8 mouse cellular contexts compared by ENCODE assay signal in genomic region chr5:113992339-113992831, GRCm38 (mm10). TPM values are rescaled to one million over a fixed set of nuclear protein-coding genes. Genes with fewer than 3 reads are reported as not detected.
DNase-seq lines count a peak whose midpoint lies in the region; ATAC-seq lines count a peak whose summit lies in the region.

No protein-coding gene starts in this region.

- 41% methylated on average over 12 of the region's 12 CpGs for WGBS in hindbrain, embryonic 14.5 days
- WGBS in liver, embryonic 16.5 days (ENCODE audit: insufficient replicate concordance): 3% methylated on average over 12 of the region's 12 CpGs
- 34% methylated on average over 12 of the region's 12 CpGs for WGBS in neural tube, embryonic 12.5 days

- H3K36me3 ChIP-seq in erythroblast, embryonic 14.5 days (ENCODE audit: control insufficient read depth): peaks cover 32% of the 10 kb centered on the region
- H3K36me3 ChIP-seq in hindbrain, embryonic 14.5 days (replicated peaks; ENCODE audit: control insufficient read depth, insufficient read depth): peaks cover 12% of the 10 kb centered on the region
- H3K36me3 ChIP-seq in liver, embryonic 16.5 days (ENCODE audit: control insufficient read depth, insufficient read depth): no peaks in the 10 kb centered on the region
- peaks cover 8% of the 10 kb centered on the region; the same call in 1 of the 2 replicates for H3K36me3 ChIP-seq in neural tube, embryonic 12.5 days

- peak overlapping the region; percentile 82 for H3K4me3 ChIP-seq in erythroblast, embryonic 14.5 days (replicated peaks)
- peak overlapping the region; percentile 80 for H3K4me3 ChIP-seq in hindbrain, embryonic 14.5 days (replicated peaks; ENCODE audit: low read length)
- H3K4me3 ChIP-seq in liver, embryonic 16.5 days (ENCODE audit: low read depth, low read length): peak overlapping the region; percentile 80
- H3K4me3 ChIP-seq in neural tube, embryonic 12.5 days: peak overlapping the region; percentile 74

- peak overlapping the region; percentile 96 for H3K27ac ChIP-seq in hindbrain, embryonic 14.5 days
- peak overlapping the region; percentile 82 for H3K27ac ChIP-seq in liver, embryonic 16.5 days (ENCODE audit: low read length)
- peak overlapping the region; percentile 82 for H3K27ac ChIP-seq in neural tube, embryonic 12.5 days

- no peaks in the 10 kb centered on the region for H3K9me3 ChIP-seq in erythroblast, embryonic 14.5 days (ENCODE audit: control insufficient read depth, low read length)
- no peaks in the 10 kb centered on the region for H3K9me3 ChIP-seq in hindbrain, embryonic 14.5 days (ENCODE audit: control insufficient read depth, low read length)
- no peaks in the 10 kb centered on the region for H3K9me3 ChIP-seq in liver, embryonic 16.5 days (replicated peaks; ENCODE audit: control insufficient read depth, low read length)
- H3K9me3 ChIP-seq in neural tube, embryonic 12.5 days: no peaks in the 10 kb centered on the region

- H3K9ac ChIP-seq in hindbrain, embryonic 14.5 days: peak overlapping the region; percentile 92
- H3K9ac ChIP-seq in liver, embryonic 16.5 days (ENCODE audit: low read depth, low read length): peak overlapping the region; percentile 85
- peak overlapping the region; percentile 78 for H3K9ac ChIP-seq in neural tube, embryonic 12.5 days

- H3K4me2 ChIP-seq in hindbrain, embryonic 14.5 days (replicated peaks): peak overlapping the region; percentile 94
- peak overlapping the region; percentile 98 for H3K4me2 ChIP-seq in liver, embryonic 16.5 days (ENCODE audit: low read depth, low read length)
- H3K4me2 ChIP-seq in neural tube, embryonic 12.5 days (replicated peaks): peak overlapping the region; percentile 85

- H3K27me3 ChIP-seq in erythroblast, embryonic 14.5 days (ENCODE audit: control insufficient read depth): peaks cover 17% of the 10 kb centered on the region
- H3K27me3 ChIP-seq in hindbrain, embryonic 14.5 days (ENCODE audit: control insufficient read depth, insufficient read depth, low read length): no peaks in the 10 kb centered on the region
- no peaks in the 10 kb centered on the region for H3K27me3 ChIP-seq in liver, embryonic 16.5 days (ENCODE audit: control insufficient read depth, insufficient read depth, low read depth, low read length)
- no peaks in the 10 kb centered on the region for H3K27me3 ChIP-seq in neural tube, embryonic 12.5 days (replicated peaks)

- no peak for ATAC-seq in hindbrain, embryonic 14.5 days (ENCODE audit: low FRiP score)
- ATAC-seq in liver, embryonic 16.5 days (ENCODE audit: low read depth): no peak
- ATAC-seq in neural tube, embryonic 12.5 days (ENCODE audit: low FRiP score, low read depth): no peak

- H3K4me1 ChIP-seq in erythroblast, embryonic 14.5 days (ENCODE audit: control insufficient read depth): peaks cover 67% of the 10 kb centered on the region
- H3K4me1 ChIP-seq in hindbrain, embryonic 14.5 days (replicated peaks; ENCODE audit: control insufficient read depth, insufficient read depth, low read length): peaks cover 29% of the 10 kb centered on the region
- peaks cover 53% of the 10 kb centered on the region for H3K4me1 ChIP-seq in liver, embryonic 16.5 days (ENCODE audit: control insufficient read depth, low read depth, low read length)
- H3K4me1 ChIP-seq in neural tube, embryonic 12.5 days: peaks cover 32% of the 10 kb centered on the region

- peak; percentile 53 for DNase-seq in urinary bladder, postnatal 14 days (ENCODE audit: low spot score)
- DNase-seq in urinary bladder, adult 2 months (ENCODE audit: low spot score): no peak
- DNase-seq in hindbrain, embryonic 14.5 days (ENCODE audit: low spot score): no peak
- no peak for DNase-seq in layer of hippocampus, postnatal 36 days
- no peak for DNase-seq in ovary, postnatal 36 days (ENCODE audit: low spot score)

RNA-seq across cellular contexts. Expression of gene Ssh1, which starts 1.3 kb away (rescaled TPM):
- polyA plus RNA-seq in urinary bladder, adult 2 months (2012; rRNA removed): 9.3 and 14.8 TPM in 2 replicates
- polyA plus RNA-seq in erythroblast, embryonic 14.5 days (2012): 3.3 TPM in 2 replicates
- polyA plus RNA-seq in hindbrain, embryonic 14.5 days (2014; fragmentation: Nextera tagmentation; extraction: Ambion mirVana): 17.8 and 19.4 TPM in 2 replicates
- polyA plus RNA-seq in liver, embryonic 16.5 days (2015; fragmentation: Nextera tagmentation; extraction: Ambion mirVana): 6.1 and 6.8 TPM in 2 replicates
- polyA plus RNA-seq in neural tube, embryonic 12.5 days (2016; fragmentation: Nextera tagmentation; extraction: Ambion mirVana): 19.3 and 21.0 TPM in 2 replicates
- 10 to 100 TPM; 27.9 to 30.9 TPM for total RNA-seq in layer of hippocampus, postnatal 36 days (2021)

RNA-seq across cellular contexts. Expression of gene Dao, which starts 11.1 kb away (rescaled TPM):
- 0.10 TPM in 1 of 2 replicates, not detected in the other for polyA plus RNA-seq in urinary bladder, adult 2 months (2012; rRNA removed)
- polyA plus RNA-seq in erythroblast, embryonic 14.5 days (2012): not detected in 2 replicates
- not detected in 2 replicates for polyA plus RNA-seq in hindbrain, embryonic 14.5 days (2014; fragmentation: Nextera tagmentation; extraction: Ambion mirVana)
- polyA plus RNA-seq in liver, embryonic 16.5 days (2015; fragmentation: Nextera tagmentation; extraction: Ambion mirVana): 0.21 TPM in 1 of 2 replicates, not detected in the other
- polyA plus RNA-seq in neural tube, embryonic 12.5 days (2016; fragmentation: Nextera tagmentation; extraction: Ambion mirVana): not detected in 2 replicates
- total RNA-seq in layer of hippocampus, postnatal 36 days (2021): under 1 TPM; 0.22 to 0.28 TPM
